Mouse (Mus musculus) limb, embryonic 13.5 days (tissue): ENCODE data around the gene Hspb9. TPM values are rescaled to one million over a fixed set of nuclear protein-coding genes. Genes with fewer than 3 reads are reported as not detected.
A peak's percentile ranks its signal among the peaks of the same experiment; 100 is the strongest.

Experiments used
- ATAC-seq: fragments of 200-750 bp; cut with Nextera tagmentation; 2 replicates; pipeline ENCODE4 v1.8.0; 2017; ENCODE audit warnings: low read depth, moderate number of reproducible peaks, moderate TSS enrichment; ENCODE audit not compliant: low FRiP score
- H3K27ac ChIP-seq: fragments of 300-500 bp; sonication (generic); 2 replicates; pipeline ENCODE4 v1.5.1; 2015; ENCODE audit warnings: inconsistent platforms, mild to moderate bottlenecking, moderate library complexity
- H3K27me3 ChIP-seq: fragments of 300-500 bp; sonication (generic); 2 replicates; pipeline ENCODE4 v1.6.1; 2015; ENCODE audit warnings: mild to moderate bottlenecking, inconsistent platforms
- H3K36me3 ChIP-seq: fragments of 300-500 bp; sonication (generic); 2 replicates; pipeline ENCODE4 v1.6.1; 2015; ENCODE audit warnings: inconsistent platforms, mild to moderate bottlenecking, moderate library complexity
- H3K4me1 ChIP-seq: fragments of 300-500 bp; sonication (generic); 2 replicates; pipeline ENCODE4 v1.6.1; 2015; ENCODE audit warnings: inconsistent platforms
- H3K4me2 ChIP-seq: fragments of 300-500 bp; sonication (generic); replicated peaks from 2 replicates; pipeline ENCODE4 v1.6.1; 2015; ENCODE audit warnings: inconsistent platforms, mild to moderate bottlenecking, moderate library complexity
- H3K4me3 ChIP-seq: fragments of 300-500 bp; sonication (generic); 2 replicates; pipeline ENCODE4 v1.5.1; 2015; ENCODE audit warnings: moderate library complexity, mild to moderate bottlenecking, inconsistent platforms
- H3K9ac ChIP-seq: fragments of 300-500 bp; sonication (generic); 2 replicates; pipeline ENCODE4 v1.6.1; 2015; ENCODE audit warnings: mild to moderate bottlenecking, inconsistent platforms
- H3K9me3 ChIP-seq: fragments of 300-500 bp; sonication (generic); 2 replicates; pipeline ENCODE4 v1.6.1; 2016; ENCODE audit warnings: inconsistent platforms
- WGBS: fragments of 180-500 bp; shearing (Covaris S2); methylation state at CpG from one replicate; pipeline ENCODE4 v1.1.7; 2015; 5-methylcytosine and 5-hydroxymethylcytosine counted together
- polyA plus RNA-seq: library from polyadenylated mRNA; unstranded; fragments of >200 nt; fragmentation: Nextera tagmentation; extraction: Ambion mirVana; gene quantifications from 2 replicates; pipeline ENCODE4 v1.2.1, GENCODE M21; 2015

Gene Hspb9
- polyA plus RNA-seq, 1 experiment from 2014 or later = not detected

- H3K9ac ChIP-seq = no peak within 1 kb of the TSS; the same call in 1 of the 2 replicates
- ATAC-seq = no peak
- H3K4me1 ChIP-seq = peaks cover 16% of the 10 kb centered on the region
- peaks cover 37% of the 10 kb centered on the region for H3K27me3 ChIP-seq
- peak within 1 kb of the TSS; percentile 39 for H3K4me3 ChIP-seq
- WGBS = under 1% methylated on average over 23 of the region's 23 CpGs
- H3K4me2 ChIP-seq = peak within 1 kb of the TSS; percentile 66
- H3K27ac ChIP-seq = no peak within 1 kb of the TSS
- H3K9me3 ChIP-seq = no peaks in the 10 kb centered on the region
- no peaks in the 10 kb centered on the region for H3K36me3 ChIP-seq
Observed at GRCm38 (mm10) chr11:100692164-100692616, 21.5 kb upstream of the Hspb9 start, which contains the start of gene Zfp385c. Gene Zfp385c, minus strand, starts transcription at chr11:100692455.

GRCm38 (mm10) chr11:100693154-100693553, 20.5 kb upstream of the Hspb9 start:
- Histone ChIP-seq H3K9ac (no peak overlapping the region; the same call in 1 of the 2 replicates), H3K4me3 (no peak overlapping the region), H3K27me3 (peaks cover 37% of the 10 kb centered on the region), H3K27ac (no peak overlapping the region), H3K9me3 (no peaks in the 10 kb centered on the region), H3K36me3 (no peaks in the 10 kb centered on the region), H3K4me1 (peaks cover 16% of the 10 kb centered on the region), H3K4me2 (0 out of 2 replicates have a peak overlapping the region, but pooled peaks have one; percentile 66)
- WGBS = 2% methylated on average over 5 of the region's 5 CpGs
- no peak for ATAC-seq

GRCm38 (mm10) chr11:100694926-100695325, 18.7 kb upstream of the Hspb9 start:
- H3K27ac ChIP-seq = no peak overlapping the region
- peaks cover 37% of the 10 kb centered on the region for H3K27me3 ChIP-seq
- peaks cover 16% of the 10 kb centered on the region for H3K4me1 ChIP-seq
- H3K9ac ChIP-seq = no peak overlapping the region
- ATAC-seq = no peak
- H3K36me3 ChIP-seq = no peaks in the 10 kb centered on the region
- H3K9me3 ChIP-seq = no peaks in the 10 kb centered on the region
- H3K4me3 ChIP-seq = no peak overlapping the region
- H3K4me2 ChIP-seq = no peak overlapping the region
- 44% methylated on average over 5 of the region's 5 CpGs for WGBS

- no peaks in the 10 kb centered on the region for H3K9me3 ChIP-seq
- peaks cover 11% of the 10 kb centered on the region for H3K4me1 ChIP-seq
- no peaks in the 10 kb centered on the region for H3K36me3 ChIP-seq
- H3K27me3 ChIP-seq = peaks cover 7% of the 10 kb centered on the region; the same call in 1 of the 2 replicates
- H3K27ac ChIP-seq = no peak overlapping the region
- 66% methylated on average over 7 of the region's 7 CpGs for WGBS
- 0 out of 2 replicates have a peak overlapping the region, but pooled peaks have one; percentile 36 for H3K9ac ChIP-seq
- no peak overlapping the region for H3K4me2 ChIP-seq
- ATAC-seq = no peak
- no peak overlapping the region for H3K4me3 ChIP-seq
Observed at GRCm38 (mm10) chr11:100697921-100698320, 15.7 kb upstream of the Hspb9 start.

- no peaks in the 10 kb centered on the region for H3K9me3 ChIP-seq
- no peak overlapping the region for H3K4me3 ChIP-seq
- no peak overlapping the region for H3K27ac ChIP-seq
- no peak for ATAC-seq
- 0 out of 2 replicates have a peak overlapping the region, but pooled peaks have one; percentile 50 for H3K9ac ChIP-seq
- H3K36me3 ChIP-seq = peaks cover 14% of the 10 kb centered on the region
- H3K4me1 ChIP-seq = peaks cover 11% of the 10 kb centered on the region; the same call in 1 of the 2 replicates
- peak overlapping the region; percentile 58 for H3K4me2 ChIP-seq
- 68% methylated on average over 3 of the region's 3 CpGs for WGBS
- H3K27me3 ChIP-seq = no peaks in the 10 kb centered on the region
Observed at GRCm38 (mm10) chr11:100700710-100701109, 12.9 kb upstream of the Hspb9 start.

GRCm38 (mm10) chr11:100701301-100701700, 12.3 kb upstream of the Hspb9 start:
- Histone ChIP-seq H3K27ac (no peak overlapping the region), H3K9me3 (no peaks in the 10 kb centered on the region), H3K4me1 (peaks cover 11% of the 10 kb centered on the region; the same call in 1 of the 2 replicates), H3K36me3 (peaks cover 20% of the 10 kb centered on the region), H3K27me3 (no peaks in the 10 kb centered on the region), H3K9ac (peak overlapping the region; percentile 50; the same call in 1 of the 2 replicates), H3K4me3 (peak overlapping the region; percentile 36), H3K4me2 (peak overlapping the region; percentile 58)
- 4% methylated on average over 14 of the region's 14 CpGs for WGBS
- ATAC-seq = no peak

GRCm38 (mm10) chr11:100702081-100702851, 11.4 kb upstream of the Hspb9 start:
- H3K9me3 ChIP-seq = no peaks in the 10 kb centered on the region
- no peaks in the 10 kb centered on the region for H3K27me3 ChIP-seq
- no peak for ATAC-seq
- H3K4me1 ChIP-seq = peaks cover 11% of the 10 kb centered on the region; the same call in 1 of the 2 replicates
- H3K27ac ChIP-seq = no peak overlapping the region
- peaks cover 29% of the 10 kb centered on the region for H3K36me3 ChIP-seq
- no peak overlapping the region; the same call in 1 of the 2 replicates for H3K9ac ChIP-seq
- peak overlapping the region; percentile 56 for H3K4me2 ChIP-seq
- no peak overlapping the region; the same call in 1 of the 2 replicates for H3K4me3 ChIP-seq
- 35% methylated on average over 19 of the region's 19 CpGs for WGBS

- peak overlapping the region; percentile 56 for H3K4me2 ChIP-seq
- WGBS = 44% methylated on average over 7 of the region's 7 CpGs
Observed at GRCm38 (mm10) chr11:100702906-100703305, 10.7 kb upstream of the Hspb9 start.

GRCm38 (mm10) chr11:100703366-100703765, 10.3 kb upstream of the Hspb9 start:
- peaks cover 11% of the 10 kb centered on the region; the same call in 1 of the 2 replicates for H3K4me1 ChIP-seq
- peaks cover 40% of the 10 kb centered on the region for H3K36me3 ChIP-seq
- WGBS = 66% methylated on average over 11 of the region's 11 CpGs
- ATAC-seq = no peak
- no peak overlapping the region for H3K4me3 ChIP-seq
- H3K27ac ChIP-seq = no peak overlapping the region
- H3K9ac ChIP-seq = no peak overlapping the region
- H3K9me3 ChIP-seq = no peaks in the 10 kb centered on the region
- H3K4me2 ChIP-seq = no peak overlapping the region
- H3K27me3 ChIP-seq = no peaks in the 10 kb centered on the region

More at GRCm38 (mm10) chr11:100702906-100703305, 10.7 kb upstream of the Hspb9 start:
- Histone ChIP-seq H3K36me3 (peaks cover 36% of the 10 kb centered on the region), H3K4me1 (peaks cover 11% of the 10 kb centered on the region; the same call in 1 of the 2 replicates), H3K9me3 (no peaks in the 10 kb centered on the region), H3K9ac (no peak overlapping the region; the same call in 1 of the 2 replicates), H3K4me3 (no peak overlapping the region; the same call in 1 of the 2 replicates), H3K27me3 (no peaks in the 10 kb centered on the region), H3K27ac (no peak overlapping the region)
- ATAC-seq = peak; percentile 57; the same call in 1 of the 2 replicates

- Histone ChIP-seq H3K9me3 (no peaks in the 10 kb centered on the region), H3K36me3 (peaks cover 47% of the 10 kb centered on the region), H3K27me3 (no peaks in the 10 kb centered on the region), H3K27ac (no peak within 1 kb of the TSS), H3K4me3 (no peak within 1 kb of the TSS), H3K4me1 (peaks cover 11% of the 10 kb centered on the region; the same call in 1 of the 2 replicates), H3K4me2 (no peak within 1 kb of the TSS), H3K9ac (peak within 1 kb of the TSS; percentile 19; the same call in 1 of the 2 replicates)
- ATAC-seq = no peak
- 60% methylated on average over 7 of the region's 7 CpGs for WGBS
Observed at GRCm38 (mm10) chr11:100703851-100704531, 9.7 kb upstream of the Hspb9 start, which contains the start of gene Dhx58. Gene Dhx58, minus strand, starts transcription at chr11:100704271.

GRCm38 (mm10) chr11:100705095-100705747, 8.4 kb upstream of the Hspb9 start:
- no peak overlapping the region for H3K4me3 ChIP-seq
- peaks cover 59% of the 10 kb centered on the region for H3K36me3 ChIP-seq
- H3K9ac ChIP-seq = no peak overlapping the region
- WGBS = 91% methylated on average over 23 of the region's 23 CpGs
- no peaks in the 10 kb centered on the region for H3K27me3 ChIP-seq
- H3K27ac ChIP-seq = no peak overlapping the region
- no peaks in the 10 kb centered on the region for H3K9me3 ChIP-seq
- no peak for ATAC-seq
- peaks cover 11% of the 10 kb centered on the region; the same call in 1 of the 2 replicates for H3K4me1 ChIP-seq
- H3K4me2 ChIP-seq = no peak overlapping the region
